Mouse (Mus musculus): Measurements from ENCODE around the gene 2010109A12Rik. TPM values are rescaled to one million over a fixed set of nuclear protein-coding genes. Genes with fewer than 3 reads are reported as not detected.
A peak's percentile ranks its signal among the peaks of the same experiment; 100 is the strongest.

Gene 2010109A12Rik
- total RNA-seq (2014; rRNA removed; ENCODE audit: low replicate concordance) (not detected in 2 replicates), polyA plus RNA-seq (2015; fragmentation: Nextera tagmentation; extraction: Ambion mirVana) (1.7 and 1.9 TPM in 2 replicates)

DNA sequence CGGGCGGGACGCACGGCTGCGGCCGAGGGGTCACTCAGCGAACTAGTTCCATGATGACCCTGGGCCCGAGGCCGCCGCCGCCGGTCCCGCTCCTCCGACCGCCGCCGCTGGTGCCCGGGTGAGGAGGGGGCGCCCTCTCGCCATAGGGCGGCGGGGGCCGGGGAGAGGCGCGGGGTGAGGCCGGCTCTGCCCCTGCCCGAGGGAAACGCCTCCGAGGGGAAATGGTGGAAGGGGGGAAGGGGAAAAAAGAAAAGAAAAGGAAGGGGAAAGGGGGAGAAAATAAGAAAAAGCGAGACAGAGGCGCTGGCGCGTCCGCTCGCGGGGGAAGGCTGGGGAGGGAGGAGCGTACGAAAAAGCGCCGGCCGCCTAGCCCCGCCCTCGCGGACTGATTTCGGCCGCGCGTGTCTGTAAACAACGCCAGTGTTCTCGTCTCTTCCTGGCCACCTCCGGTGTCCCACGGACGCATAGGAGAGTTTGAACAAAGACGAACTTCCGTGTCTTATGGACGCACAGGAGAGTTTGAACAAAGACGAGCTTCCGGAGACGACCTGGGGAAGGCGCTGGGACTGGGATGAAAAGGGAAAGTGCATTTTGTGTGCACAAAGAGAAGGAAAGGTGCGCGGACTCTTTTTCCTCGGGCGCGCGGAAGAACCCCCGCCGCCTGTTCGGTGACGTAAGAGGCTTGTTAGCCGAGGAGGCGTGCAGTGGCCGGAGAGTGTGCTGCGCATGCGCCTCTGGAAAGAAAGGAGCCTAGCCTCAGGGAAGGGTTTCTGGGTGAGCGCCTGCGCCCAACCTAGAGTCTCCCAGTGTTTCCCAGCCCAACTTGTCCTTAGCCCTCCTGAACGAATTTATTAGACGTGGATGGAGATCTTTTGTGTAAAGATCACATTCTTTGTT, at the start of gene 2010109A12Rik, which contains the start of gene Ccni:
2010109A12Rik (plus strand) TSS at position 410 of the 897 bp plus-strand sequence.
Ccni (minus strand) TSS at position 387 of the 897 bp plus-strand sequence.
- Histone ChIP-seq H3K9ac (replicated peaks; ENCODE audit: low read depth, low read length) (peak within 1 kb of the TSS; percentile 91), H3K27me3 (ENCODE audit: control insufficient read depth, insufficient read depth, low read length) (no peaks in the 10 kb centered on the region), H3K4me3 (ENCODE audit: low read depth, low read length) (peak within 1 kb of the TSS; percentile 98), H3K4me1 (ENCODE audit: control insufficient read depth, insufficient read depth) (peaks cover 4% of the 10 kb centered on the region; the same call in 1 of the 2 replicates), H3K36me3 (replicated peaks; ENCODE audit: control insufficient read depth, insufficient read depth, low read length) (peaks cover 7% of the 10 kb centered on the region), H3K9me3 (replicated peaks; ENCODE audit: control insufficient read depth, low read length) (no peaks in the 10 kb centered on the region), H3K4me2 (ENCODE audit: low read depth, low read length) (peak within 1 kb of the TSS; percentile 81), H3K27ac (ENCODE audit: low read depth) (peak within 1 kb of the TSS; percentile 90)
- TF ChIP-seq EP300 (IDR thresholded peaks at IDR 0.05; ENCODE audit: low read depth) (0 out of 2 replicates have a peak, but pooled peaks have one; percentile 36), CTCF (IDR thresholded peaks at IDR 0.05; ENCODE audit: low read depth) (no peak)
- ATAC-seq (ENCODE audit: insufficient read depth, low read depth) (peak; percentile 96), DNase-seq (ENCODE audit: low spot score) (peak; percentile 96)
- under 1% methylated on average over 78 of the region's 79 CpGs for WGBS

DNA sequence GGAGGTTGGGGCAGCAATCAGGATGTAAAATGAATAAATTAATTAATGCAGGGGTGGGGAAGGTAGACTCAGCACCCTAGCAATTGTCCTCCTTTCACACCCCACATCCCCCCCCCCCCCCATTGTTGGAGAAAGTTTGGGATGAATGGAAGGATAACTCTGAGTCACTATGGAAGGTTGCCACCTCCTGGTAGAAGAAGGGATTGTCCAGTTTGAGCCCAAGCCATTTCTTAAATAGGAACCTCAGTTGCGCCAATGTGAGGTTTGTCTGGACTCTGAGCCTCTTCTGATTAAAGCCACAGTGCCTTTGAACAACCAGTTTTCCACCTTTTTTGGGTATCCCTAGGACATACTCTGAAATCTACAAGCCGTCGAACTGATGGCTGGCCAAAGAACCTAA, 42.8 kb upstream of the 2010109A12Rik start:
- WGBS, result 73% methylated on average over 3 of the region's 3 CpGs
- no peaks in the 10 kb centered on the region for H3K27me3 ChIP-seq (ENCODE audit: control insufficient read depth, insufficient read depth, low read length)
- DNase-seq (ENCODE audit: low spot score), result peak; percentile 55
- H3K27ac ChIP-seq (ENCODE audit: low read depth), result no peak overlapping the region
- H3K9ac ChIP-seq (replicated peaks; ENCODE audit: low read depth, low read length), result no peak overlapping the region
- no peak overlapping the region for H3K4me3 ChIP-seq (ENCODE audit: low read depth, low read length)
- no peak overlapping the region for H3K4me2 ChIP-seq (ENCODE audit: low read depth, low read length)
- H3K36me3 ChIP-seq (replicated peaks; ENCODE audit: control insufficient read depth, insufficient read depth, low read length), result peaks cover 61% of the 10 kb centered on the region
- TF ChIP-seq CTCF (IDR thresholded peaks at IDR 0.05; ENCODE audit: low read depth) (peak; percentile 74), EP300 (IDR thresholded peaks at IDR 0.05; ENCODE audit: low read depth) (no peak)
- ATAC-seq (ENCODE audit: insufficient read depth, low read depth), result no peak
- no peaks in the 10 kb centered on the region for H3K4me1 ChIP-seq (ENCODE audit: control insufficient read depth, insufficient read depth)
- no peaks in the 10 kb centered on the region for H3K9me3 ChIP-seq (replicated peaks; ENCODE audit: control insufficient read depth, low read length)

DNA sequence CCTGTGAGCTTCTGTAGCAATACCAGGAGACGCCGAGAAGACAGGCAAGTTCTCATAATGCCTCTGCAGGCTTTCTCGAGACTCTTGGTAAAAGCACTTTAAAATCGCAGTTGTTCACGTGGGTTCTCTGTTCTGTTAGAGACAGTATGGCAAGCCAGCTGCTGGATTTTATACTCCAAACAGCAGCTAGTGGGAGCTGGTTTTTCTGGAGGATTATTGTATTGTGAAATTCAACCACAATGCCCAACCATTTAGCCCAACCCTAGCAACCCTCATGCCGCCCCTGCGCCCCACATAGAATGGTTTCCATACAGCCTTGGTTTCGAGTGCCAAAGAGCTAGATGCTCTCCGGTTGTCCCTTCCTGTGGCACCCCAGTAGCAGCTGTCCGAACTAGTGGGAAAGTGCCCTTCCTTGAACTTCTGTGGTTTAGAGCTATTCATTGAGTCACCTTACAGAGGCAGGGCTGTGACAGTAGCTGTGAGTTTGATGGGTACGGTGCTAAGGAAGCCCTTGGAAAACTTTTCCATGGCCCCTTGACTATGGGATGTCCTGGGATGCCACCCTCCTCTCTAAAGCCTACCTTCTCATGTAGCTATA, 38.3 kb upstream of the 2010109A12Rik start:
- WGBS, result 92% methylated on average over 11 of the region's 11 CpGs
- Histone ChIP-seq H3K36me3 (replicated peaks; ENCODE audit: control insufficient read depth, insufficient read depth, low read length) (peaks cover 60% of the 10 kb centered on the region), H3K27me3 (ENCODE audit: control insufficient read depth, insufficient read depth, low read length) (no peaks in the 10 kb centered on the region), H3K4me1 (ENCODE audit: control insufficient read depth, insufficient read depth) (no peaks in the 10 kb centered on the region), H3K4me2 (ENCODE audit: low read depth, low read length) (no peak overlapping the region), H3K9me3 (replicated peaks; ENCODE audit: control insufficient read depth, low read length) (no peaks in the 10 kb centered on the region), H3K4me3 (ENCODE audit: low read depth, low read length) (no peak overlapping the region), H3K27ac (ENCODE audit: low read depth) (no peak overlapping the region), H3K9ac (replicated peaks; ENCODE audit: low read depth, low read length) (no peak overlapping the region)
- no peak for DNase-seq (ENCODE audit: low spot score)
- no peak for TF ChIP-seq EP300 (IDR thresholded peaks at IDR 0.05; ENCODE audit: low read depth)
- TF ChIP-seq CTCF (IDR thresholded peaks at IDR 0.05; ENCODE audit: low read depth), result no peak
- no peak for ATAC-seq (ENCODE audit: insufficient read depth, low read depth)

DNA sequence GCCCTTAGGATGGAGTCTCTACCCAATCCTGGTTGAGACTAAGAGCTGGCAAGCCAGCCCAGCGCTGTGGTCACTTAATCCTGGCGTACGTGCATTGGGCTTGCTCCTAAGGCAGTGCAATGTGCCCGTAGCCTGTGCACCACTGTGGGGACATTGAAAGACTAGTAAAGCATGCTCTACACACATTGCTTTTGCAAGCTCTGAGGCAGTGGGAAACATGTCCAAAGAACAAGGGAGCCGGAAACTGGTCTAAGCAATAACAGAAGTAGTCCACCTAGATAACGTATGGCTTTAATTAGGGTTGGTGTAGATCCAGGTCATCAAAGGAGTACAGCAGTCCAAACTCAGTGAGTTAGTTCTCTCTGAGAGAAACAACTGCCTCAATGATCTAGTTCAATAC, 37.7 kb upstream of the 2010109A12Rik start:
- Histone ChIP-seq H3K9ac (replicated peaks; ENCODE audit: low read depth, low read length) (no peak overlapping the region), H3K4me1 (ENCODE audit: control insufficient read depth, insufficient read depth) (no peaks in the 10 kb centered on the region), H3K4me2 (ENCODE audit: low read depth, low read length) (no peak overlapping the region), H3K4me3 (ENCODE audit: low read depth, low read length) (no peak overlapping the region), H3K27me3 (ENCODE audit: control insufficient read depth, insufficient read depth, low read length) (no peaks in the 10 kb centered on the region), H3K27ac (ENCODE audit: low read depth) (no peak overlapping the region), H3K36me3 (replicated peaks; ENCODE audit: control insufficient read depth, insufficient read depth, low read length) (peaks cover 64% of the 10 kb centered on the region), H3K9me3 (replicated peaks; ENCODE audit: control insufficient read depth, low read length) (no peaks in the 10 kb centered on the region)
- 94% methylated on average over 6 of the region's 6 CpGs for WGBS
- no peak for DNase-seq (ENCODE audit: low spot score)
- ATAC-seq (ENCODE audit: insufficient read depth, low read depth), result no peak
- no peak for TF ChIP-seq EP300 (IDR thresholded peaks at IDR 0.05; ENCODE audit: low read depth)
- no peak for TF ChIP-seq CTCF (IDR thresholded peaks at IDR 0.05; ENCODE audit: low read depth)

DNA sequence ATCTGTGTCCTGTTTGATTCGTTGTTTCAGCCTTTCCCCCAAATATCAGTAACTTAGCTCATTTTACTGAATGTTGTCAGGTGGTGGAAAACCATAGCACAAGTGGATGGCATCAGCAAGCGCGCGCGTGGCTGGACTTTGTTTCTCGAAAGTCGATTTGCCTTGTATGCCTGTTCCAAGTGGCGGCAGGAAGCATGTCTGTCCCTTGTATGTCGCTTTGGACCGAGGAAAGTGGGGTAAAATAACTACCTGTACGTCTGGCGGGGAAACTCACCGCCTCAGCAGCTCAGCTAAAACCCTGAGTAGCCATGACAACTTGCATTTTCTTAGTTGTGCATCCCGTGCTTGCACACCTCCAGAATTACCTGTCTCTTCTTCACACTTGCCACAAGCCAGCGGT, 34.9 kb upstream of the 2010109A12Rik start:
- Histone ChIP-seq H3K4me3 (ENCODE audit: low read depth, low read length) (no peak overlapping the region), H3K27ac (ENCODE audit: low read depth) (no peak overlapping the region), H3K4me1 (ENCODE audit: control insufficient read depth, insufficient read depth) (no peaks in the 10 kb centered on the region), H3K9ac (replicated peaks; ENCODE audit: low read depth, low read length) (no peak overlapping the region), H3K4me2 (ENCODE audit: low read depth, low read length) (no peak overlapping the region), H3K9me3 (replicated peaks; ENCODE audit: control insufficient read depth, low read length) (no peaks in the 10 kb centered on the region), H3K36me3 (replicated peaks; ENCODE audit: control insufficient read depth, insufficient read depth, low read length) (peaks cover 53% of the 10 kb centered on the region), H3K27me3 (ENCODE audit: control insufficient read depth, insufficient read depth, low read length) (no peaks in the 10 kb centered on the region)
- DNase-seq (ENCODE audit: low spot score) (no peak), ATAC-seq (ENCODE audit: insufficient read depth, low read depth) (no peak)
- 96% methylated on average over 15 of the region's 15 CpGs for WGBS
- TF ChIP-seq EP300 (IDR thresholded peaks at IDR 0.05; ENCODE audit: low read depth), result no peak
- TF ChIP-seq CTCF (IDR thresholded peaks at IDR 0.05; ENCODE audit: low read depth), result no peak

All from heart, postnatal 0 days (tissue).